ENCODE assay signal across 8 mouse cellular contexts in genomic region chr3:66410706-66411277, GRCm38 (mm10).
DNase-seq lines count a peak whose midpoint lies in the region; ATAC-seq and TF ChIP-seq lines count a peak whose summit lies in the region.

No protein-coding gene starts in this region.

- H3K9me3 ChIP-seq in forebrain, embryonic 13.5 days (replicated peaks) = no peaks in the 10 kb centered on the region
- H3K9me3 ChIP-seq in hindbrain, embryonic 16.5 days (ENCODE audit: control insufficient read depth, low read length) = no peaks in the 10 kb centered on the region
- H3K9me3 ChIP-seq in limb, embryonic 13.5 days = no peaks in the 10 kb centered on the region
- no peaks in the 10 kb centered on the region for H3K9me3 ChIP-seq in midbrain, postnatal 0 days (ENCODE audit: low read length)

- H3K27ac ChIP-seq in cerebellum, adult 2 months (ENCODE audit: insufficient read depth, low read length) = no peak overlapping the region
- H3K27ac ChIP-seq in forebrain, embryonic 13.5 days = no peak overlapping the region
- H3K27ac ChIP-seq in hindbrain, embryonic 16.5 days (ENCODE audit: low read depth, low read length) = peak overlapping the region; percentile 36; the same call in 1 of the 2 replicates
- peak overlapping the region; percentile 63; the same call in 1 of the 2 replicates for H3K27ac ChIP-seq in limb, embryonic 13.5 days
- H3K27ac ChIP-seq in midbrain, postnatal 0 days (ENCODE audit: low read depth, low read length) = 0 out of 2 replicates have a peak overlapping the region, but pooled peaks have one; percentile 6

- H3K36me3 ChIP-seq in forebrain, embryonic 13.5 days (ENCODE audit: poor library complexity, severe bottlenecking) = no peaks in the 10 kb centered on the region
- H3K36me3 ChIP-seq in hindbrain, embryonic 16.5 days (ENCODE audit: control insufficient read depth, insufficient read depth, low read length) = no peaks in the 10 kb centered on the region
- no peaks in the 10 kb centered on the region for H3K36me3 ChIP-seq in limb, embryonic 13.5 days
- H3K36me3 ChIP-seq in midbrain, postnatal 0 days (ENCODE audit: insufficient read depth, low read length) = no peaks in the 10 kb centered on the region

- no peaks in the 10 kb centered on the region for H3K27me3 ChIP-seq in cerebellum, adult 2 months (ENCODE audit: control insufficient read depth, insufficient read depth, low read length)
- H3K27me3 ChIP-seq in forebrain, embryonic 13.5 days = peaks cover 50% of the 10 kb centered on the region
- H3K27me3 ChIP-seq in hindbrain, embryonic 16.5 days (replicated peaks; ENCODE audit: control insufficient read depth, insufficient read depth, low read length) = no peaks in the 10 kb centered on the region; the same call in 1 of the 2 replicates
- H3K27me3 ChIP-seq in limb, embryonic 13.5 days = peaks cover 42% of the 10 kb centered on the region
- H3K27me3 ChIP-seq in midbrain, postnatal 0 days (ENCODE audit: insufficient read depth, low read length) = no peaks in the 10 kb centered on the region

- TF ChIP-seq CTCF in cerebellum, adult 2 months (IDR thresholded peaks at IDR 0.05; ENCODE audit: borderline replicate concordance, insufficient read depth, low read depth, low read length) = peak; percentile 53
- TF ChIP-seq CTCF in midbrain, postnatal 0 days (IDR thresholded peaks at IDR 0.05) = peak; percentile 74

- no peaks in the 10 kb centered on the region for H3K4me1 ChIP-seq in cerebellum, adult 2 months (ENCODE audit: control insufficient read depth, insufficient read depth, low read length)
- no peaks in the 10 kb centered on the region; the same call in 1 of the 2 replicates for H3K4me1 ChIP-seq in forebrain, embryonic 13.5 days
- peaks cover 3% of the 10 kb centered on the region for H3K4me1 ChIP-seq in hindbrain, embryonic 16.5 days (ENCODE audit: control insufficient read depth, insufficient read depth, low read depth, low read length)
- H3K4me1 ChIP-seq in limb, embryonic 13.5 days = peaks cover 21% of the 10 kb centered on the region
- no peaks in the 10 kb centered on the region for H3K4me1 ChIP-seq in midbrain, postnatal 0 days (ENCODE audit: insufficient read depth, low read length)

- TF ChIP-seq POLR2A in cerebellum, adult 2 months (IDR thresholded peaks at IDR 0.05; ENCODE audit: borderline replicate concordance, insufficient read depth, low read length) = no peak

- peak; percentile 8 to 13 for DNase-seq in cerebellum, adult 2 months
- peak; percentile 46 for DNase-seq in ZHBTc4 (ENCODE audit: low read depth, low spot score)
- DNase-seq in midbrain, postnatal 0 days (ENCODE audit: low spot score) = peak; percentile 67

- ATAC-seq in cerebellum, adult (ENCODE audit: insufficient number of reproducible peaks, low FRiP score, low TSS enrichment) = no peak
- ATAC-seq in forebrain, embryonic 13.5 days = peak; percentile 50
- peak; percentile 72 for ATAC-seq in hindbrain, embryonic 16.5 days
- 0 out of 2 replicates have a peak, but pooled peaks have one; percentile 17 for ATAC-seq in limb, embryonic 13.5 days (ENCODE audit: low FRiP score, low read depth)
- peak; percentile 66 for ATAC-seq in midbrain, postnatal 0 days (ENCODE audit: low FRiP score)
- no peak for ATAC-seq in activated CD4-positive, CD25-positive, alpha-beta regulatory T cell, adult 4 months

- peak overlapping the region; percentile 51 for H3K4me2 ChIP-seq in forebrain, embryonic 13.5 days
- H3K4me2 ChIP-seq in hindbrain, embryonic 16.5 days (ENCODE audit: low read length) = peak overlapping the region; percentile 60
- peak overlapping the region; percentile 62 for H3K4me2 ChIP-seq in limb, embryonic 13.5 days (replicated peaks)
- H3K4me2 ChIP-seq in midbrain, postnatal 0 days (ENCODE audit: low read depth, low read length, poor library complexity, severe bottlenecking) = peak overlapping the region; percentile 58

- WGBS in cerebellum, adult 2 months = 39% methylated on average over 11 of the region's 11 CpGs
- WGBS in forebrain, embryonic 13.5 days = 24% methylated on average over 11 of the region's 11 CpGs
- 29% methylated on average over 11 of the region's 11 CpGs for WGBS in hindbrain, embryonic 16.5 days
- WGBS in limb, embryonic 13.5 days = 24% methylated on average over 11 of the region's 11 CpGs
- 17% methylated on average over 11 of the region's 11 CpGs for WGBS in midbrain, postnatal 0 days

- no peak overlapping the region for H3K4me3 ChIP-seq in cerebellum, adult 2 months (replicated peaks; ENCODE audit: insufficient read depth, low read depth, low read length)
- H3K4me3 ChIP-seq in forebrain, embryonic 13.5 days = peak overlapping the region; percentile 10
- H3K4me3 ChIP-seq in hindbrain, embryonic 16.5 days (ENCODE audit: low read length) = peak overlapping the region; percentile 26
- H3K4me3 ChIP-seq in limb, embryonic 13.5 days = peak overlapping the region; percentile 29
- peak overlapping the region; percentile 35 for H3K4me3 ChIP-seq in midbrain, postnatal 0 days (ENCODE audit: low read depth, low read length)

- H3K9ac ChIP-seq in forebrain, embryonic 13.5 days = 0 out of 2 replicates have a peak overlapping the region, but pooled peaks have one; percentile 23
- peak overlapping the region; percentile 53; the same call in 1 of the 2 replicates for H3K9ac ChIP-seq in hindbrain, embryonic 16.5 days (ENCODE audit: low read depth, low read length)
- peak overlapping the region; percentile 48; the same call in 1 of the 2 replicates for H3K9ac ChIP-seq in limb, embryonic 13.5 days
- peak overlapping the region; percentile 39; the same call in 1 of the 2 replicates for H3K9ac ChIP-seq in midbrain, postnatal 0 days (replicated peaks; ENCODE audit: low read length, poor library complexity, severe bottlenecking)

Comparison
In these comparisons a context has a peak if more than half of its experiments do, and no peak if none do; other contexts are left out.
1. DNase-seq: peak in every context shown above with its lines; median percentile 67 in midbrain, postnatal 0 days; 46 in ZHBTc4; 10 in cerebellum, adult 2 months.
2. H3K27ac ChIP-seq: peak in hindbrain, embryonic 16.5 days (single experiment), limb, embryonic 13.5 days (single experiment) and midbrain, postnatal 0 days (single experiment); none in cerebellum, adult 2 months (single experiment) and forebrain, embryonic 13.5 days (single experiment).
3. ATAC-seq: peak in forebrain, embryonic 13.5 days (single experiment), hindbrain, embryonic 16.5 days (single experiment), limb, embryonic 13.5 days (single experiment) and midbrain, postnatal 0 days (single experiment); none in cerebellum, adult (single experiment) and activated CD4-positive, CD25-positive, alpha-beta regulatory T cell, adult 4 months (single experiment).
4. Peak in every context shown above with its lines, with median percentiles within 50 percentile points of each other: H3K4me2 ChIP-seq and H3K9ac ChIP-seq.